Mouse (Mus musculus) neural tube, embryonic 10.5 days (tissue): ENCODE measurements around the gene Rsbn1l.
A peak's percentile ranks its signal among the peaks of the same experiment; 100 is the strongest.

Experiments
- DNase-seq: peaks from one replicate; pipeline ENCODE4 v3.0.0-alpha.2; 2017; ENCODE audit warnings: low spot score; ENCODE audit errors: extremely low spot score

Gene Rsbn1l

DNA sequence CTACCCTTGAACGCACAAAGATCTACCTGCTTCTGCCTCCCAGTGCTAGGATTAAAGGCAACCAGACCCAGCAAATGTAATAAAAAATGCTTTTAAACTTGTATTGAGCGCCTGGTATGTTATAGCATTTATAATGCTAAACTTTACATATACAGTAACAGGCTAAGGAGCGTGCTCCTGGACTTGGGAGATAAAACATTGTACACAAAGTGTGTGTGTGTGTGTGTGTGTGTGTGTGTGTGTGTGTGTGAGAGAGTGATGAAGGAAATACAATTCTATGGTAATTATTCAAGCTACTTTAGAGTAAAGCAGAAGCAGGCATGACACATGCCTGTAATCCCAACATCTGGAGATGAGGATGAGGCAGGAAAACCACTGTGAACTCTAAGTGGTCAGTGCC is at the start of gene Rsbn1l:
Gene Rsbn1l, minus strand, starts transcription at position 101 of the 400 bp plus-strand sequence.
- no peak for DNase-seq

DNA sequence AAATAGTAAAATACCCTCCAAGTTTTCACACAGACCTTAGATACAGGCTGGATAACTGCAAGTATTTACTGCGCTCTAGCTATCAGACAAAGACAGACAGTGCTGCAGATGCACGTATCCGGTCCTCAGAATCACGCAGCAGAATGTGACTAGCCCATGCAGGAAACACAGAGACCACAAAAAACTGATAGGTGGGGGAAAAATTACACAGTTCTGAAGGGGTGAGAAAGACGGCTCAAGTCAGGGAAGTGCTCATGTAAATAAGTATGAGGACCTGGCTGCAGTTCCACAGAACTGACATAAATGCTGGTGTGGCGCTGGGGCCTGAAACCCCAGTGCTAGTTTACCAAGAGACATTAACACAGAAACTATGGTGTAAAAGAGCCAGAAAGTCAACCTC is 46.5 kb upstream of the Rsbn1l start:
- no peak for DNase-seq

DNA sequence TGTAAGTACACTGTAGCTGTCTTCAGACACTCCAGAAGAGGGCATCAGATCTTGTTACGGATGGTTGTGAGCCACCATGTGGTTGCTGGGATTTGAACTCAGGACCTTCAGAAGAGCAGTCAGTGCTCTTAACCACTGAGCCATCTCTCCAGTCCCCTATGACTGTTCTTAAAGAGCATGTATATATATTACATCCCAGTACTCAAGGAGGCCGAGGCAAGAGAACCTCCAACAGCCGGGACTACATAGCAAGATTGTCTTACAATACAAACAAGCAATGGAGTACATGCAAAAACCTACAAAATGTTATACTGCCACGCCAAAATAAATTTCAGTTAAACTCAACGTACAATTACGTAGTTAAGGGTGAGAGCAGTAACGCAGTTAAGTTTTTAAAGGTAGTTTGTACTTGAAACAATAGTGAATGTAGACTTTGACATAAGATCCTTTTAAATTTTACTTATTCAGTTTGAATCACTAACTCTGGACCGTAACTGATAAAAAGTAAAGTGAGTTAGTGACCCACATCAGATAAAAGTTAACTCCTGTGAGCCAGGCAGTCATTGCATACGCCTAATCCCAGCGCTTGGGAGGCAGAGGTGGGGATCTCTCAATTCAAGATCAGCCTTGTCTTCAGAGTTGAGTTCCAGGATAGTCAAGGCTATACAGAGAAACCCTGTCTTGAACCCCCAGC is 45.6 kb upstream of the Rsbn1l start:
- DNase-seq: no peak

DNA sequence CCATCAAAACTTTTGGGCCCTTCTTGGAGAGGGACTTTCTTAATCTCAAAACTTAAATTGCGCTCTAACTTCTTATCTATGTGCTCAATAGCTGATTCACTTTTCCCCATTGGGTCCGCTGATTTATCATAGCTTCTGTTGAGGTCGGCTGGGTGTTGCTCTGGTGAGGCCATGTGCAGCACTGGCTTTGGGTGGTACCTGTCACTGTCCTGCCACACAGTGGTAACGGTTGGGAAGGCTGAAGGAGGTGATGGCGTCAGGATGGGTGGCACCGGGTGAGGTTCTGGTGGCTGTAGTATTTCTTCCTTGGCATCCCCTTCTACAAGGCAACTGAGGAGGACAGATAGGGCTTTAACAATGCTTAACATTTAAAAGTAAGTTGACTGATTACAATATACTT is 42.2 kb upstream of the Rsbn1l start:
- DNase-seq: no peak

DNA sequence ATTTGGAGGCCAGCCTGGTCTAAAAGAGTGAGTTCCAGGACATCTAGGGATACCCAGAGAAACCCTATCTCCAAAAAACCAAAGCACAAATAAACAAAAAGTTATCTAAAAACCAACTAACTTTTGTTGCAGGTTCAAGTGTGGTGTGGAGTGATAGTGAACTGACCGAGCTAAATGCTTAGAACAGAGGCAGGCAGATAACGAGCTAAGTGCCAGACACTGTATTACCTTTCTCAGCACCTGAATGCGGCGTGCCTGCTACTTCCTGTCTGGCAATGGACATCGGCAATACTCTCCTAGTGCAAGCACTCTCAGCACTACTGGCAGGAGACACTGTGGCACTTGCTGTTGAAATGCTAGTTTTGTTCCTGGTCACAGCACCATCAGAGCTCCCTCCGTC is 41.4 kb upstream of the Rsbn1l start:
- no peak for DNase-seq

DNA sequence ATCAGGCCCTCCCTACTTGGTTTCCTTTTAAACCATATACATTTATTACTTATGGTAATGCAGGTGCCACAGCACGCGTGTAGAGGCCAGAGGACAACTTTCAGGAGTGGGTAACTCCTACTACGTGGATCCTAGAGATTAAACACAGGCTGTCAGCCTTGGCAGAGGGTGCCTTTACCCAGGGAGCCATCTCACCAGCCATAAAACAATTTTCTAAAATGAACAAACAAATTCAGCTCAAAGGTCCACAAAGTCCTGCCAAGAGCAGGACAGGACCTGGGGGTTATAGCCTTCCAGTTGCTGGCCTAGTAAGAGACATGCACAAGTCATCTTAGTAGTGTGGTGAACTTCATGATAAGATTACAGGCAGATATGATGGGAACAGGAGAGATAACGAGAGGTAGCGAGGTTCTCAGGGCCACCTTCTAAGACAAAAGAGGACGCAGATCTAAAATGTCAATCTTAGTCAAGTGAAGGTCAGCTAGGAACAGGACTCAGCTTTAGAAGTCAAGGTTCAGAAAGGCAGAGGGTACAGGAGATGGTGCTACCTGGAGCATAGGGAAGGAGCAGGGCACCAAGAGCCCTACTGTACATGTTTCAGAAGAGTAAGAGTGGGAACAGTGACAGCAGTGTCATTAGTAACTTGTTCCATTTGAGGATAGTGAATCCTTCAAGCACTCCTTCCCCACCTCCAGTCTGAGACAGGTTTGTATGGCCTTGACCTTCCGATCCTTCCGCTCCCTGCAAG is 34.0 kb upstream of the Rsbn1l start:
- no peak for DNase-seq

DNA sequence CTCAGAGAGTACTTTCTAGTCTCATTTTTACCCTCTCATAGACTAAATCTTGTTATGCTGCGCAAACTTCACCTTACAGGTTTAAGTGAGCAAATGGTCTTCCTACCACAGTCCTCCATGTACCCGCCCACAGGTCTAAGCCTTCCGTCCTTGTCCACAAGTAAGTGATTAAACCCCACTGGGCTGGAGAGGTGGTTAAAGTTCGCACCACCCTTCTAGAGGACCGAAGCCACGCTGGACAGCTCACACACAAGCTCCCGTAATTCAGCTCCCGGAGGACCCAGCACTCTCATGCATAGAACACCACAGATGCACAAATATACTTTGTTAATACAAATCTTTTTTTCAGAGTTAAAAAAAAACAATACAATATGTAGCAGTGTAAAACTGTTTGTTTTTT is 30.1 kb upstream of the Rsbn1l start:
- no peak for DNase-seq

DNA sequence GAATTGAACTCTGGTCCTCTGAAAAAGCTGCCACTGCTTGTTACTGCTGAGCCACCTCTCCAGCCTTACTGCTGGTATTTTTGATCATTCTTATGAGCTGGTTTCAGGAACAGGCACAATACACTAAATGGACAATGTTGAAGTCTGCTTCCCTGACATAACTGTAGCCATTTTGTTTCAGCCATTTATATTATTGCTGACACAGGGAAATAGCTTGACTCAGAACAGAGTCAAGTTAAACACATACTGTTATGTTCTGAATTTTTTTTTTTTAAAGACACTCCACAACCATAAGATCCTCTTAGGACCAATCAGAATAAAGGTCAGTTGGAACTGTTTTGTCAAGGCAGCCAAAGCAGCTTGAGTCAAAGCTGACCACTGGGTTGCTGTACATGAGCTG is 27.3 kb upstream of the Rsbn1l start:
- DNase-seq: no peak

DNA sequence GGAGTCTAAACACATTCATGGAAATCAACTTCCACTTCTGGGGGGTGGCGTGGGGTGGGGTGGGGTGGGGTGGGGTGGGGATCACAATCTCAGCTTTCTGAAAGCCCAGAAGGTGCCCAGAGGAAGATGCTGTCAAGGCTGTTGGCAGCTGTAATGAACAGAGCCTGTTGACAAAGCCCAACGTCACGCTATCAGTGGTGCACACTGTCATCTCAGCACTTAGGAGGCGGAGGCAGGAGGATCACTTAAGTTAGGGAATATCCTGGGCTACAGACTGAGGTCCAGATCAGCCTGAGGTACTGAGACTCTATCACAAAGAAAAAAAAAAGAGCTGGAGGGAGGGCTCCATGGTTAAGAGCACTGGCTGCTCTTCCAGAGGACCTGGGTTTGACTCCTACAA is 18.5 kb upstream of the Rsbn1l start:
- DNase-seq: no peak

DNA sequence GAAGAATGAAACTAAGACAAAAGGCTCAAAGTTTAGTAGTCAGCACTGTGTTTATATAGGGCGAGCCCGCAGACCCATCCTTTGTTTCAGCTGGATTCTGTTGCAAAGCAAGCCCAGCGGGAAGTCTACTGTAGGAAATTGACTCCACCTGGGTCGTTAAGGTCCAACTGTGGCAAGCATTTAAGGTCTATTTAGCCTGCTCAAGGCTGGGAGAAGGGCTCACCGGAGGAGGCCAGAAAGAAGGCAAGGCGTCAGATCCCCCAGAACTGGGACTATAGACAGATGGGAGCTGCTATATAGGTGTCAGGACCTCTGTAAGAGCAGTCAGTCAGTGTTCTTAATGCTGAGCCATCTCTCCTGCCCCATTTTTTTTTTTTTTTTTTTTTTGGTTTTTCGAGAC is 17.8 kb upstream of the Rsbn1l start:
- DNase-seq: peak; percentile 17

DNA sequence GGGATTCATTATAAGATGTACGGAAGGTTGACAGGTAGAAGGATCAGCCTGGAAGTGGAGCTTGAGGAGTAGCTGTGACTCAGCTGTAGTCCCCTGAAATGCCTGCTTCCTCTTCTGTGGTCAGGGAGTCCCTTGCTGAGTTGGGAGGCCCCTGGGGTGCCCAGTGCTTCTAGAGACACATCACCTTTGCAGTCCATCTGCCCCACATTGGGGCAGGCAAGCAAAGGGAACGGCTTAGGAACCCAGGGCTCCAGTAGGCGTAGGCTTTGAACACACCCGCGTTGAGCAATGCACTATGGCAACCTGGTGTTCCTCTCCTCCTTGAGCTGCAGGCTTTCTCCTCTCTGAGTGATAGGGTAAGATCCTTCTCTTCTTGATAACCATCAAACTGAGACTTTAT is 16.9 kb upstream of the Rsbn1l start:
- no peak for DNase-seq

DNA sequence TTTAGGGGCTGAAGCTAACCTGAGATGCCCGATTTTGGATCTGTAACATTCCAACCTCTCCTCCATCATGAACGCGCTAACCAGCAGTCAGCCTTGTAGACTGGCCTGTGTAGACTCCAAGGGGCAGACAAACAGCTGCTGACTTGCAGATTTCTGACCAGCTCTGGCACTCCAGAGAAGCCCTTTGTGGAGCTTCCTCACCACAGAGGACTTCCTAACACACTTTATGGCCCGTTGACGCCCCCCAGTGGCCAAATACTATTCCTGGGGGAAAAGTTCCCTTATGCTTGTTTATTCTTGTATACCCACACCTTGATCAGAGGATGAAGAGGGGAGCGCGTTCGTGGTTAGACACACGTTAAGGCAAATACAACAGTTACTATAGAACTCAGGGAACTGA is 12.8 kb upstream of the Rsbn1l start:
- peak; percentile 29 for DNase-seq

DNA sequence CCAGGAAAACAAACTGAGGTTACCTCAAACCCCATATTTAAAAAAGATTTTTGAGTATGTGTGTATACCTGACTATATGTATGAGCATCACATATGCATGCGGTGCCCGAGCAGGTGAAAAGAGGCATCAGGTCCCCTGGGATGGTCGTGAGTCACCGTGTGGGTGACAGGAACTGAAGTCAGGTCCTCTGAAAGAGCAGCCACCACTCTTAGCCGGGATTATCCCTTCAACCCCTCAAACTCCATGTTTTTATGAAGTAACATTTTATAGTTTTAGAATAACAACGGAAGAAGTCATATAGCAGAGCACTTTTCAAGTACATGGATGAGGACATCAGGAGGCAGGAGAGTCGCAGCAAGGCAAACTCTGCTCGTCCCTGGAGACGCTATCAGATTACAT is 12.3 kb upstream of the Rsbn1l start:
- no peak for DNase-seq

DNA sequence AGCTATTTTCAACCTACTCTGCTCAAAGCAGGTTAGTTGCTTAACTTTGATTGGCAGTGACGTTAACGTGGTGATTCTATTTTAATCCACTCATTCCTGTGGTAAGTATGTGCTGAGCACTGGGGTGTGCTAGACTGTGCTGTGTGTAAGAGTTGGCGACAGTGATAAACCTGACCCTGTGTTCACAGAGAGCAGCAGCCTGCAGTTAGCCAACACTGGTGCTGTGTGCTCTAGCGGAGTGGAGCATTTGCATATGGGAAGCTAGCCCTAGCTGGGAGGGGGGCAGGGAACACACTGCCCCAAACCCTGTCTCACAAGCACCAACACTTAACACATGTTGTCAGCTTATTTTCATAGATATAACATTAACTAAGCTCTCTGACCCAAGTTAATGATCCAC is 11.7 kb upstream of the Rsbn1l start:
- no peak for DNase-seq

DNA sequence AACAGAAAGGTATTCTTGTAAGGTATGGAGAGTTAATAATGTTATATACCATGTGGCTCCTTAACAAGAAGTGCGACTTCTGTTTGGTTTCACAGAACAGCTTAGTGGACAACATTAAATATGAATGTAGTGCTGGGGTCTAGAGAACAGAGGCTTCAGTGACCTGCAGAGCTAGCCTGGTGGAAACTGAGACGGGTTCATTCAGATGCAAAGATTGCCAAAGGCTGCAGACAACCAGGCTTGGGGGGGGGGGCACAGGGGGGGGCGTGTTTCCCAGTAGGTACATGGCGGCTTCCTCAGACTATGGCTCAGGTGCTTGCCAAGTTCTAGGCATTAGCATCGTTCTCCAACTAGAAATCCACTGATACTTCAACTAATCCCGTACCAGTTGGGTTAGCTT is 8.2 kb upstream of the Rsbn1l start:
- no peak for DNase-seq

DNA sequence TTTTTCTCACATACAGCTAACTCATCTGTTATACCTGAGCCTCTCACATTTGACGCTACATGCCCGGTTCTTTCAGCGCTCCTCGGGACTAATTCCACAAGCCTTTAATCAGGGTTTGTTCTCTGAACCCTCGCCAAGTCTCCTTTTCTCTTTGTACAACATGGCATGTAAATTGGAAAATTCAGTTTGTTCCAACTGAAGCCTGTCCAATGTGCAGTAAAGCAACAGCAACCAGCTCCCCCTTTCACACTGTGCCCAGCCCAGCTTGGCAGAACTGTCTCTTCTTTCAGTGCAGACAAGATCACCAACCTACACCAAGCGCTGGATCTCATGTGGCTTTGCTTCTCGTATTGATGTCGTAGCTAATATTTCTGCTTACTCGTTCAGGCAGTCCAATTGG is 7.1 kb upstream of the Rsbn1l start:
- DNase-seq: no peak

DNA sequence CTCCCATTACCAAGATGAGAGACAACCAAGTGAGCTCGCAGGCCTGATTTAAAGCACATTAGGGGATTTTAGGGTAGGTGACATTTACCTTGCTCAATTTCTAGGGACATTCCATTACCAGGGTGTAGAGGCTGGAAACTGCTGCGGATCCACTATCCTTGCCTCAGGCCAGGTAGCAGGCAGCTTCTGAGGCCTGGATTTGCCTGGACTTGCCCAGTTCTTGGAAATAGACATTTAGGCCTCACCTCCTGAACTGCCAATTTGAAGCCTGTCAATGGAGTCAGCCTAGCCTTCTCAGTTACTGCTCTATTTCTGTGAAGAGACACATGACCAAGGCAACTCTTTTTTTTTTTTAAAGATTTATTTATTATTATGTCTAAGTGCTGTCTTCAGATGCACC is 4.7 kb upstream of the Rsbn1l start:
- no peak for DNase-seq

DNA sequence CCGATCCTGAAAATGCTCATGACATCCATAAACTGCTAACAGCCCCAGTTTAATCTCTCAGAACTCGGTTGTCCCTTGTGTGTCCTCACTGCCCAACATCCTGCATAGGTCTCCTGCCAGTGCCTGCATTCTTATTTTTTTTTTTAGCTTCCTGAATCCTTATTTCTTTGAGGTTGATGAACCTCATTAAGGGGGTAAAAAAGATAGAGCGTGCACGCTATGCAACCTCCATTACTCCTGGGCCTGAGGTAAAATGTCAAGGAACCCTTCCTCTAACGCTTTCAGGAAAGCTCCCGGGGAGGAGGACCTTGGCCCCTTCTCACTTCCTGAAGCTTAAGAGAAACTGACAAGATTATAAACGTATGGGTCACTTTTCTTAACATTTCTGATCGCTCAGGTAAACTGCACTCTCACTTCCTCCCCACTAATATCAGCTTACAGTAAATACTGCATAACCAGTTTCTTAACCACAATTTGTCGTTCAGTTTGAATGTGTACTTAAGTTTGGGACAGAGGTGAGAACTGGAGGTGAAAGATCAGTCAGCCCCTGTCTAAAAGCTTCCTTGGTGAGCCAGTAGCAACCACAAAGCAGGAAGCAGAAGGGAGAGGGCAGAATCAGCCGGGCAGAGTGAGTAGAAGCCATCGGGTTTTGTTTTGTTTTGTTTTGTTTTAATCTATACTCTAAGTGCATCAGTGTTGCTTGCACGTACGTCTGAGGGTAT is 923 bp downstream of the Rsbn1l start:
- no peak for DNase-seq

DNA sequence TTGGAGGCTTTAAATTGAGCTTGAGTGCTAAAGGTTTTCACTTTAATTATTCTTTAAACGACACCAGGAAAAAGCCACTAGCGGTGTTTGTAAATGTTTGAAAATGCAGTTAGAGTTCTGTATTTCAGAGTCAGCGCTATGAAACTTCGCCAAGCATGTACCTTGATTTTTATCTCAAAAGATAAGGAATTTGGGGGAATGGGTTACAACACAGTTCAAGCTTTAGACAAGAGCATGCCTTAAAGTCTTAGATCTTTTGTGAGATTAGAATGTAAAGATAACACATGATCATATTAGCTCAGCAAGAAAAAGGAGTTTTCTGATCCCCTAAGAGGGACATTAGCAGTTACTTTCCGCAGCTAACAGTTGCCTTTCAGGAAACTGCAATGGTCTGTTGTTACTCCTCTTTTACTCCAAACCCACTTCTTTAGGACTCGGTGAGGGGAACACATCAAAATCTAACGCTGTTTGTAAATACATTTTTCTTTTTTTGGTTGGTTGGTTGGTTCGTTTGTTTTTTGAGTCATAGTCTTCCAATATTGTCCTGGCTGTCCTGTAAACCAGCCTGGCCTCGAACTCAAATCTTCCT is 3.8 kb downstream of the Rsbn1l start:
- DNase-seq: no peak

DNA sequence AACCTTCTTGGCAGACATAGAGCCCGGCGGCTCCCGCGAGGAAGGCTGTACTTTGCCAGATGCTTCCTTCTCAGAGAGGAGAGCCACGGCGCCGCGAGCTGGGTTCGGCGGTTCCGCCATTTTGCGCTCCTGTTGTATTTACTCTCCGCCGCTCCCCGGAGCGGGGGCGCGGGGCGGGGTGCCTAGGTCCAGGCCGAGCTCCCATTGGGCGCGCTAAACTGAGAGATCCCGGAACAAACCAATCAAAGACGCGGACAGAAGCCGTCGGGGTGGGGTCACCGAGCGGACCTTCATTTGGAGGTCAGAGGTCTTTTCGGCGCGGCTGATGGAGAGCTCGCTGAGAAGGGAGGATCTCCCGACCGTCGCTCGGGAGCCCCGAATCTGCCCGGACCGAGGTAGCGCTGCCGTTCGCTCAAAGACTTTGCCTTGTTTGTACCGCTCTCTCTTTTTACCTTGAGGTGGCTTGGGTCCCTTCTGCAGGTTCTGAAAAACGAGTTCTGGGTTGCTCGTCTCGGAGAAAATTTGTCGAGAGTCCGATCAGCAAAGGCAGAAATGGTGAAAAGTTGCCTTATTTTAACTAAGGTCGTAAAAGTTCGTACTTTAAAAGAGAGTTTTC is 4.4 kb downstream of the Rsbn1l start:
- DNase-seq: peak; percentile 95

DNA sequence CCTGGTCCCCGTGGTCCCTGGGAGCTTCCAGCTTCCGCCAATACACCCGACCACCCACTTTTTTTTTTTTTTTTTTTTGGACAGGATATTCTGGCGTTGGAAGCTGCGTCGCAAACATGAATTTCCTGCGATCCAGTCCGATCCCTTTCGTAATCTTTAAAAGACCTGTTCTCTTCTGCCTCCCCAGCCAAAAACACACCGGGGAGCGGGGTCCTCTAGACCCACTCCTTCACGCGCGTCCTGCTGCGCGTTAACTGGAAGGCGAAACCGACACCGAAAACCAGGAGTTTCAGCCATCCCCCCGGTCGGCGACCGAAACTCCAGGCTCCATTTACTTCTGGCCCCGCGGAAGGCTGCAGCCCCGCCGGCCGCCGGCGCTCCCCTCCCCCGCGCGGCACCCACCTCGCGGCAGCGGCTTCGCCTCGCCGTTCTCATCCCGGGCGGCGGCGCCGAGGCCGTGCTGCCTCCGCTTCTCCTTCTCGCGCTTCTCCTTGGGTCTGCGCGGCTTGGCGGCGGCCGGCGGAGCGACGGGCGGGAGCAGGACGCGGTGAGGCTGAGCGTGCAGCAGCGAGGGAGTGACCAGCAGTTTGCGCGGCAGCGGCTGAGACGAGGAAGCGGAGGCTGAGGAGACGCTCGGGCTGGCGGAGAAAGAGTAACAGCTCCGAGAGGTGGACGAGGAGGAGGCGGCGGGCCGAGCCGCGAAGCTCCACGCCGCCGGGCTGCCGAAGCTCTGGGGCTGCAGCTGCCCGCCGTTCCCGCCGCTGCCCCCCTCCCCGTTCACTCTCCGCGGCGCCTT is 5.1 kb downstream of the Rsbn1l start:
- peak; percentile 70 for DNase-seq
